Mouse (Mus musculus) left cerebral cortex, postnatal 25 days (tissue): ENCODE data around the gene Rcsd1. TPM values are rescaled to one million over a fixed set of nuclear protein-coding genes. Genes with fewer than 3 reads are reported as not detected.

Source experiments
- DNase-seq, 2 experiments: peaks; one replicate each; pipeline ENCODE4 v3.0.0; 2022; ENCODE audit warnings: low spot score in 2 of 2, mixed read lengths in 1 of 2
- intact Hi-C: fragments of 180-260 bp; cut with DNase I; formaldehyde crosslinking; loops from one replicate; pipeline ENCODE4 v1.15.1; 2025
- microRNA-seq, 2 experiments: library from miRNA; unstranded; fragments of <30 nt; microRNA quantifications; one replicate each; pipeline ENCODE4 v1.2.0; 2022
- total RNA-seq, 2 experiments: library from RNA; stranded (reverse); gene quantifications; 2 replicates each; pipeline ENCODE4 v1.2.3; 2021

Gene Rcsd1
- total RNA-seq, 2 experiments from 2014 or later, result 4.9 to 6.0 TPM

DNA sequence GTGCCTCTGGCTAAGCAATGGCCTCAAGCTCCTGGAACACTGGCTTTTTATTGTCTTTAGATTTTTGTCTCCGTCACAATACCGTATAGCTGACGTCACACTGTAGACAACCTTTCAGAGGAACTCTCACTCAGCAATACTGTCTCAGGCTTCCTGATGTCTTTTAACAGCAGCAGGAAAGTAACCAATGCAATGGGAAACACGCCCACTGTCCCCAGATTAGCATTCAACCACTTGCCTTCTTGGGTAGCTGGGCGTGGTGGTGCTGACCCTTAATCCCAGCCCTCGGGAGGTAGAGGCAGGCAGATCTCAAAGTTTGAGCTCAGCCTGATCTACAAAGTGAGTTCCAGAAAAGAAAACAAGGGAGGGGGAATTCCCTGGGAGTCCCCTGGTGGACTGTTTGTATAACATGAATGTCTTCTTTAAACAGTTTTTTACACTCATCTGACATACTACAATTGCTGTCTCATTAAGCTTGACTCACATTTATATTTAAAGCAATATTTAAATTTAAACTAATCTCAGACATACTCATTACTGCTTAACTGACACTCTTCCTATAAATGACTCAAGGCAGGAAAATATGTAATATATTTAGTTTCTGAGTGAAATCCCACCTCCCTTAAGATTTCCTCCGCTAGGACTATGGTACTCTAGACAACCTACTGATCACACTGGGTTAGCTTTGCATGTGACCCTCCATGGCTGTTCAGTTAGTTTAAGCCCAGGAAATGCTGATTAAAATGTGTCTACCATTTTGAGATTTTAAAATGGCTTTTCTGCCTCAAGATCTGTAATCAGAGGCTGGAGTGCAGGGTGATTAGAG lies 99.8 kb downstream of the Rcsd1 start:
- DNase-seq, result no peak
- intact Hi-C loops, result no loop called here

DNA sequence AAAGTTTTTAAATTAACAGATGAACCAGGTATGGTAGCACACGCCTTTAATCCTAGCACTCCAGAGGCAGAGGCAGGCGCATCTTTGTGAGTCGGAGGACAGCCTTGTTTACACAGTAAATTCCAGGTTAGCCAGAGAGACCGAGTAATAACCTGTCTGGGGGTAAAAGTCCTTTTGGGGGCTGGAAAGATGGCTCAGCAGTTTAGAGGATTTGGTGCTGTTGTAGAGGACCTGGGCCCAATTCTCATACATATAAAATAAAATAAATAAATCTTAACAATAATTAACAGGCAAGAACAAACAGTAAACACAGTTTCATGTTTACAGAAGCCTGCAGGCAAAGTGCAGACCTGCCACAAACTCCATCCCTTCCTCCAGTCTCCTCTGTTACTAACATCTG lies 100.7 kb downstream of the Rcsd1 start:
- DNase-seq, result no peak
- intact Hi-C loops, result no loop called here

DNA sequence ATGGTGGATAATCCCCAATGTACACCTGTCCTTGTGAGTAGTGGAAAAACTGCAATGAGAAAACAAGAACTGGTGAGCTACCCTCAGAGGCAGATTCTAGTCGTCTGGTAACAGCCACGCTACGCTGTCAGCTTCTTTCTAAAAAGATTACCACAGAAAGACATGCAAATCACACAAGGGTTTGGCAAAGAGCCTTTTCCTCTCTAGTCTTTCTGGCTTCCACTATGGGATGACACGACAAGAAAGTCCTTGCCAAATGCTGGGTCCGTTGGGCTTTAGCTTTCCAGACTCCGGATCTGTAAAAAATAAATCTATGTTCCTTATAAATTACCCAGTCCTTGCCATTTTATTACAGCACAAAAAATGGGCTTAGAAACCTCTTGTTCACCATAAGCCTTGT lies 103.8 kb downstream of the Rcsd1 start:
- intact Hi-C loops, result no loop called here
- peak in 1 of 2 experiments; percentile 66 for DNase-seq

DNA sequence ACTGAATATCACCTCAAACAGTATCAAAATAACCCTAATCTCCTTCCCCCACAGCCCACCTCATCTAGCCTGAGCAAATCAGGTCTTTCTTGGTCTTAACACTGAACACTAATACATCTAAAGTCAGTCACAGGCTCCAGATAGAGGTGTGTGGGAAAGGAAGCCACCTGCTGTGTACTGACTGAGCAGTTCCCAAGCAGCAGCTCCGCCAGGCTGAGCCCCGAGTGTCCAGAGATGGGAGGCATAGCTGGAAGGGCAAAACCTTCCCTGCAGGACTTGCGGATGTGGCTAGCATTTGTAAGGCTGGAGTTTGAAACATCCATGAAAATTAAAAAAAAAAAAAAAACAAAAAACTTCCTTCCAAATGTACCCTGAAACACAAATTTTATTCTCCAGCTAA lies 104.4 kb downstream of the Rcsd1 start:
- intact Hi-C loops, result no loop called here
- DNase-seq, result no peak

DNA sequence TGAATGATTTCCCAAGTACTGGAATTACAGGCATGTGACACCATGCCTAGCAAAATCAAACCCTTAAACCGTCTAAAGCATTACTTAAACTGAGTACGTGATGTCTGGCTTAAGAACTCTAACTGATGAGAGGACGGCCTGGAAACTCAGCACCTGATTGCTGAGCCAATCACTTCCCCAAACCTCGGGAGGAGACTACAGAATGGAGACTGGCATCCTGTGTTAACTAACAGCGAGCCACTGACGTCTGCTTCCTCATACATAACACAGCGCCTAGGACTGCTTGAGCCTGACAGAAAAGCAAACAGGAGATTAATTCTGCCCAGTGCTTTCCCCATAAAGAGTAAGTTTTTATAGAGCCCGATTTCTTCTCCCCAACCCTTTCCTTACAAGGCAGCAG lies 105.4 kb downstream of the Rcsd1 start:
- no peak for DNase-seq
- intact Hi-C loops, result no loop called here

DNA sequence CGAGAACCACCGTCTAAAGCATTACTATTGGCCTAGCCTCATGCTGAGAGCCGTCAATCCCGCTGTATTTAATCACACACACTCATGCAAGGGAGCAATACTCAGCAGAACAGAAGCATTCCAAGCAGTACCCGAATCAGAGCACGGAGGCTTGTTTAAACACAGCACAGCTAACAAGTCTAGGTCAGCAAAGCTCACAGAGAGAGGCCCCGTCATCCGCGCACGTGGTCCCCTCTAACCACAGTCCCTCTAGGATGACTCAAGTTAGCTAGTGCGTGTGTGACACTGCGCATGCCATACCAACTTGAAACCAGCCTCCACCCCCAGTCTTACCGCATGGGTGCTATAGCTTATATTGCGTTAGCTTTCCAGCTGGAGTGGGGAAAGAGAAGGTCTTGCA lies 106.3 kb downstream of the Rcsd1 start:
- intact Hi-C loops, result no loop called here
- no peak for DNase-seq

DNA sequence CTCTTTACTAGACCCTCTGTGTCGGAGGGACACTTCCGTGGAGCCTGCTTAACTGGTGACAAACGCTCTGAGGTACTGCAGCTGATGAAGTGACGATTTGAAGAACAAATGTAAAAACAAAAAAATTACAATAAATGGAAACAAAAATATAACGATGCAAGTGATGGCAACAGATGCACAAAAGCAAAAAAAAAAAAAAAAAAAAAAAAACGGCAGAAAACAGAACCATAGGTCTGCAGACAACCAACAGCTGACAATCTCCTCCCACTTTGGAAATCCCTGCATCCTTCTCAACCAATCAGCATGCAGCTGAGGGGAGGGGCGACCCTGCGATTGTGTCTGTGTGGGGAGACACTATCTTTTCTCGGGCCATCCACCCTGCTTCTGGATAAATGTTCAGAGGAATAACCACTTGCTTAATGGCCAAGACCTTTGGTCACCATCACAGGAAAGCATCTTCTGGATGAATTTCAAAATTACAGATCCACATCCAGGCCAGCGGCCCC lies 107.7 kb downstream of the Rcsd1 start:
- intact Hi-C loops, result no loop called here
- no peak for DNase-seq

Small RNA genes within 50 kb of the gene (microRNA-seq; reads per million reads assigned to microRNA genes)
- 0 reads per million in 2 experiments for gene Gm44458

Other genes starting within 250 kb of the Rcsd1 start
- gene Dcaf6, start 249.3 kb downstream of the Rcsd1 start, total RNA-seq, result 100 to 1,000 TPM in 1 of 2 experiments, 10 to 100 TPM in 1; 90.9 to 101 TPM
- 100 to 1,000 TPM; 126 to 141 TPM for gene Mpc2, start 249.1 kb downstream of the Rcsd1 start, total RNA-seq
- gene Adcy10, start 224.6 kb downstream of the Rcsd1 start, total RNA-seq, result under 1 TPM; 0.41 to 0.71 TPM
- gene Mpzl1, start 75.2 kb downstream of the Rcsd1 start, total RNA-seq, result 10 to 100 TPM; 34.2 to 36.6 TPM
- gene Creg1, start 54.0 kb upstream of the Rcsd1 start, total RNA-seq, result 10 to 100 TPM; 27.1 to 28.5 TPM
- gene Cd247, start 78.9 kb upstream of the Rcsd1 start, total RNA-seq, result not detected